Mouse (Mus musculus): Measurements from ENCODE around the gene Plekhb2.

Gene Plekhb2

DNA sequence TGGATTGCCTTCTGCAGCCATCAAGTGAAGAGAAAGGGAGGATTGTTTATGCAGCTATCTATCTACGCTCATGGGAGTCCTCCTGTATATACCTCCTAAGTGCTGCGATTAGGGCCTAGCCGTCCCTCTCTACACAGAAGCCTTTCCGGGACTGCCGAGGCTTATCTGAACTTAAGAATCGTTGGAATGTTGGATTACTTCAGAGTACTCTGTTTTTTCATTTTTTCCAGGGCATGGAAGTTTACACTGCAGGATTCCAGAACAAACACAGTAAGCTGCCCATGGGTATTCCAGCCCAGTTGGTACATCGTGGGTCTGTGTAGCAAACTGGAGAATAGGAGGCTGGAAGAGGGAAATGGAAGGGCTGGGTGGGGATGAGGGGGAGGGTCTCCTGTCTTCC lies 14.5 kb downstream of the Plekhb2 start:
- no peak for DNase-seq (ENCODE audit: extremely low read depth, insufficient read length, low spot score)

GRCm38 (mm10) chr1:34865866-34866265 lies 16.1 kb downstream of the Plekhb2 start:
- no peak for DNase-seq (ENCODE audit: extremely low read depth, insufficient read length, low spot score)

GRCm38 (mm10) chr1:34866815-34867573 lies 17.2 kb downstream of the Plekhb2 start:
- peak; percentile 59 for DNase-seq (ENCODE audit: extremely low read depth, insufficient read length, low spot score)

DNA sequence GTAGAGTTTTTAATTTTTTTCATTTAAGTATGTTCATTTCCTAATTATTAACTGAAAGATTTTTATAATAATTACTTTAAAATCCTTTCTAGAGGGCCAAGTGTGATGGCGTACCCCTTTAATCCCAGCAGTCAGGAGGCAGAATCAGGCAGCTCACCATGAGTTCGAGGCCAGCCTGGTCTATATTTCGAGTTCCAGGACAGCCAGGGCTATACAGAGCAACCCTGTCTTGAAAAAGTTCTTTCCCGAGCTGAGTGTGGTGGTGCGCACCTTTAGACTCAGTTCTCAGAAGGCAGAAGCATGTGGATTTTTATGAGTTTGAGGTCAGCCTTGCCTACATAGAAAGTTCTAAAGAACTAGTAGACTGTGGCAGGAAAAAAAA lies 17.8 kb downstream of the Plekhb2 start:
- no peak for DNase-seq (ENCODE audit: extremely low read depth, insufficient read length, low spot score)

DNA sequence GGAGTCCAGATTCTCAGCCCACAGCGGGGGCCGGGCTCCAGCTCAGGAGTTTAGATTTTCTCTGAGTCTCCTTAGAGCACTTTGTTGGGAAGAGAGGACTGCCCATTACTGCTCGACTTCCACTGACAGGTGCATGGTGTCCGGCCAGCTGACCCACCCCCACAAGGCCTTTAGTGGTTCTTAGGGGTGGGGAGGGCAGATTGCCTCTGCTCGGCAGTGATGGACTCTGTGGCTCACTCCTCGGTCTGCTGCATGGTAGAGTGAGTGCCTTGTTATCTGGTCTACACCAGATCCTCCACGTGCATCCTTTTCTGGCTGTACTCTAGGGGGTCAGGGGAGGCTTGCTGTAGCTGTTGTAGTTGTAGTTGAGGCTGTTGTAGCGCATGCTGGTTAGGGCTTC lies 18.6 kb downstream of the Plekhb2 start:
- no peak for DNase-seq (ENCODE audit: extremely low read depth, insufficient read length, low spot score)

- no peak for DNase-seq (ENCODE audit: extremely low read depth, insufficient read length, low spot score)
Measured at GRCm38 (mm10) chr1:34869231-34869630, 19.5 kb downstream of the Plekhb2 start.

- DNase-seq (ENCODE audit: extremely low read depth, insufficient read length, low spot score) = no peak
Measured at GRCm38 (mm10) chr1:34871170-34871569, 21.4 kb downstream of the Plekhb2 start.

DNA sequence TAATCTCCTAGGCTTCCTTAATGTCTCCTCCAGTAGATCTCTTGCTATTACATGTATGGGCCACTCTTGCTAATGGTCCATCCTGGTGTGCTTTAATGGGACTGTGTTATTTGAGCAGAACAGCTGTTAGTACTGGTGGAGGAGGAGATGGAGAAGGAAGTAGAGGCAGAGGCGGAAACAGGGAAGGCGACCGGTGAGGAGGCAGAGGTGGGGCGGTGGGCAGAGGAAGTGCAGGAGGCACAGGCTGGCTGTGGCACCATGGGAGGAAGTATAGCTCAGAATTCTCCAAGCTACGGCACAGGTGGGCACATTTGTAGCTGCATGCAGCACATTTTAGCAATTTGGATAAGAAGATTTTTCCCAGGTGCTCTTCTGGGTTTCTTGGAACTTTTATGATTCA lies 23.8 kb downstream of the Plekhb2 start:
- DNase-seq (ENCODE audit: extremely low read depth, insufficient read length, low spot score) = no peak

DNA sequence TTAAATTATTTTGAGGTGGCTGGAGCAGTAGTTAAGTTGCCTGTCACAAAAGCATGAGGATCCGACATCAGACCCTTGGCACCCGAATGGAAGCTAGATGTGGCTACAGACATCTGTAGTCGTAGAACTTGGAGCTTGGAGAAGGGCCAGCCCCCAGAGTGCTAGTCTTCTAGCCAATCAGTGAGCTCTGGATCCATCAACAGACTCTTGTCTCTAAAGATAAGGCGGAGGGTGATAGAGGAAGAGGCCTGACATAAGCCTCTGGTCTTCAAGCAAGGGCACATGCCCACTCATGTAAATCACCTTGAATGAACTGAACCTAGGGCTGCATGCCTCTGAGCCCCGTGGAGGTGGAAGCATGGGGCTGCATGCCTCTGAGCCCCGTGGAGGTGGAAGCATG lies 29.8 kb downstream of the Plekhb2 start:
- DNase-seq (ENCODE audit: extremely low read depth, insufficient read length, low spot score) = no peak

- no peak for DNase-seq (ENCODE audit: extremely low read depth, insufficient read length, low spot score)
Measured at GRCm38 (mm10) chr1:34883776-34884175, 34.0 kb downstream of the Plekhb2 start.

DNA sequence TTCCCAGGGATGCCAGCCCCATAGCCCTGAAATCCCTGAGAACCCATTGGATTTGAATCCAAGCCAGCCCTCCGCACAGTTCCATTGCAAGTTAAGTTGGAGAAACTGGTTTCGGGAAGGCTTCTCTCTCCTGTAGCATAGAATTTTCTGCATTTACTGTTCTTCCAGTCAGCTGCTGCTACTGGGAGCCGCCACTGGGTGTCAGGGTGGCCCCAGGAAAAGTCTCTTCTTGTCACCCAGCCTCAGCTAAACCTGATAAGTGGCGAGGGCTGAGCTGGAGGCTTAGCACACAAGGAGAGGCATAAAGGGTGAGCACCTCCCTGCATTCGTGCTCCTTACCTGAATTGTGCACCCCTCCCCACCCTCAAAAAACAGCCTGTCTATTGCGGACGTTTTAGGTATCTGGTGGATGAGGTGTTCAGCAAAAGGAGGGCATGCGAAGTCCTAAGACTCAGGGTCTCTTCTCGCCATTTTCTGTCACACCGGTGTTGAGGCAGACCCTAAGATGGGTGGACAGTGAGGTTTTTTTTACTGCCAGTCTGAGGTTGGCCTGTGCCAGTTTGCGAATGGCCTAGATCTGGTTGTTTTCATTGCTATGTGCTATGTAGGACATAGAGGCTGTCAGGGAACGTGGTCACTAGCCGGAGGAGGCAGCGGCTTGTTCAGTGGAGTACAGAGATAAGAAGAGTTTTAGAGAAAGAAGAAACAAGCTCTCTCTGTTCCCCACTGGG lies 41.9 kb downstream of the Plekhb2 start:
- no peak for DNase-seq (ENCODE audit: extremely low read depth, insufficient read length, low spot score)

DNA sequence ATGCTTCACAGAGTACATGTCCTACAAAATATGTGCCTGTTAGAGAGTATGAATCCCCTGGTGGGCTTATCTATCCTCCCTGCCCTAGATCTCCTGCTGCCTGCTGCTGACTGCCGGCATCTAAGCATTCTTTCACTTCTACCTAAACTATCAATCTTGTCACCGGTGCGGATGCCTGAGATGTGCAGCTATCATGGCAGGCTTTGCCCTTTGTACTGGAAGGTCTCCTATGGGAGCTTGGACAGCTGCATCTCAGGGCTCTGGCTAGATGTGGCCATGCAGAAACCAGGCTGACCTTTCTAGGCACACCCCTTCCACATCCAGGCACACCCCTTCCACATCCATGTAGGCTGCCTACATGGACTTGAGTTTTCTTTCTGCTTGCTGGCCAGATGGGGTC lies 42.7 kb downstream of the Plekhb2 start:
- no peak for DNase-seq (ENCODE audit: extremely low read depth, insufficient read length, low spot score)

GRCm38 (mm10) chr1:34893331-34893730 lies 43.6 kb downstream of the Plekhb2 start:
- no peak for DNase-seq (ENCODE audit: extremely low read depth, insufficient read length, low spot score)

DNA sequence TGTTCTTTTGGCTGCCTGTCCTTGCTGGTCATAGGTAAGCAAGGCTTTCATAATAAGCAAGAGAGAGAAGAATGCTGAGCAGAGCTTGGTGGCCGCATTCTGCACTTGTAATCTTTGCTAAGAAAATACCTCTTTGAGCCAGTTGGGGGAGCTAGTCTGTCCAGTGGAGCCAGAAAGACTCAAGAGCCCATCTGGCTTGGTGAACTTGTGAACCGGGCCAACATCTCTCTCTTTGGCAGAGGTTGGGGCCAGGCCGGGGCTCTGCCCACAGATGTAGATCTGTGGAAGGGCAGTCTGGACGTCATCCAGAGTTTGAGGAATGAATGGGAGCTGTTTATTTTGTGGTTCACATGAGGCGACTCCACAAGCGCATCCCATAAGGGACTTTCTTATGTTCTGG lies 44.1 kb downstream of the Plekhb2 start:
- DNase-seq (ENCODE audit: extremely low read depth, insufficient read length, low spot score) = no peak

- DNase-seq (ENCODE audit: extremely low read depth, insufficient read length, low spot score) = no peak
Measured at GRCm38 (mm10) chr1:34896102-34896501, 46.3 kb downstream of the Plekhb2 start.

GRCm38 (mm10) chr1:34896898-34897297 lies 47.1 kb downstream of the Plekhb2 start:
- DNase-seq (ENCODE audit: extremely low read depth, insufficient read length, low spot score) = no peak

DNA sequence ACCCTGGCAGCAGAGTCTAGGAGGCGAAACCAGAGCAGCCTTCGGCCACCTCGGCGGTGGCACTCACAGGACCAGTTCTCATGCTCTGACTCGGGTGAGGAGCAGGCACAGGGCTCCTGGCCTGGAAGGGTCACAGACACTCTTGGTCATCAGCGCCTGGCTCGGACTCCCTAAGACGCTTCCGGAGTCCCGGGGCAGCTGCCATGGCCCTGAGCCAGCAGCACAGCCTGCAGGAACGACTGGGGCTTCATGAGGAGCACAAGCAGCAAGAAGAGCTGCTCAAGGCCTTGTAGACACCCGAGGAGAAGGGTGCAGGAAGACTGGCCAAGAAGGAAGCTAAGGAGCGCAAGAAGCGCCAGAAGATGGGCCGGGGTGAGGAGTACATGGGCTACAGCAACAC lies 78.9 kb downstream of the Plekhb2 start:
- DNase-seq (ENCODE audit: extremely low read depth, insufficient read length, low spot score) = peak; percentile 7

Measured in 3134 (cell line).